Mouse (Mus musculus) heart, embryonic 13.5 days (tissue): ENCODE data around the gene Itga6. TPM values are rescaled to one million over a fixed set of nuclear protein-coding genes. Genes with fewer than 3 reads are reported as not detected.

Source experiments
- ATAC-seq: fragments of 200-750 bp; cut with Nextera tagmentation; 2 replicates; pipeline ENCODE4 v1.8.0; 2017; ENCODE audit warnings: moderate TSS enrichment; ENCODE audit not compliant: insufficient number of reproducible peaks, low FRiP score, low TSS enrichment; ENCODE audit errors: extremely low read depth
- H3K27ac ChIP-seq: fragments of 300-500 bp; sonication (generic); replicated peaks from 2 replicates; pipeline ENCODE4 v1.5.1; 2015; ENCODE audit warnings: moderate library complexity, mild to moderate bottlenecking, inconsistent platforms
- H3K27me3 ChIP-seq: fragments of 300-500 bp; sonication (generic); replicated peaks from 2 replicates; pipeline ENCODE4 v1.6.1; 2015; ENCODE audit warnings: mild to moderate bottlenecking, inconsistent platforms
- H3K36me3 ChIP-seq: fragments of 300-500 bp; sonication (generic); 2 replicates; pipeline ENCODE4 v1.6.1; 2015; ENCODE audit warnings: mild to moderate bottlenecking, inconsistent platforms
- H3K4me1 ChIP-seq: fragments of 300-500 bp; sonication (generic); 2 replicates; pipeline ENCODE4 v1.6.1; 2015; ENCODE audit warnings: inconsistent platforms
- H3K4me2 ChIP-seq: fragments of 300-500 bp; sonication (generic); 2 replicates; pipeline ENCODE4 v1.6.1; 2015; ENCODE audit warnings: inconsistent platforms, mild to moderate bottlenecking, moderate library complexity
- H3K4me3 ChIP-seq: fragments of 300-500 bp; sonication (generic); 2 replicates; pipeline ENCODE4 v1.5.1; 2015; ENCODE audit warnings: moderate library complexity, mild to moderate bottlenecking, inconsistent platforms
- H3K9ac ChIP-seq: fragments of 300-500 bp; sonication (generic); 2 replicates; pipeline ENCODE4 v1.6.1; 2015; ENCODE audit warnings: inconsistent platforms, mild to moderate bottlenecking, moderate library complexity
- H3K9me3 ChIP-seq: fragments of 300-500 bp; sonication (generic); 2 replicates; pipeline ENCODE4 v1.6.1; 2016; ENCODE audit warnings: inconsistent platforms
- WGBS: fragments of 180-500 bp; shearing (Covaris S2); methylation state at CpG from one replicate; pipeline ENCODE4 v1.1.7; 2015; ENCODE audit warnings: mixed read lengths; 5-methylcytosine and 5-hydroxymethylcytosine counted together
- polyA plus RNA-seq: library from polyadenylated mRNA; unstranded; fragments of >200 nt; fragmentation: Nextera tagmentation; extraction: Ambion mirVana; gene quantifications from 2 replicates; pipeline ENCODE4 v1.2.1, GENCODE M21; 2015

The Itga6 gene
- polyA plus RNA-seq, 1 experiment from 2014 or later: 65.8 TPM

DNA sequence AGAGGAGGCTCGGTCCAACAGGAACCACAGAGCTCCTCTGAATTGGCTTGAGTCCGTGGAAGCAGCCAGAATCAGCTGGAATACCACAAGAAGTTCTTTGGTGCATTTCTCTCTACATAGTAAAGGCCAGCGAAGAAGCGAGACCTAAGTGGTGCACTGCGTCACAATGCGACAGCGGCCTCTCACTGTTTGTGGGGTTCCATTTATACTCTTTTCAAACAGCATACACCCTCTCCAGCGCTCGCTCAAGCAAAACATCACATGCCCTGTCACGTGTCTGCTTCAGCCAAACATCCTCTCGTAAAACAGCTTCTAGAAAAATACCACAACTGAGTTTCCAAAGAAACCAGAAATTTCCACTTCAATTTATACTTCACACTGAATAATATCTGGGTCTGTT, 64.6 kb downstream of the Itga6 start:
- H3K36me3 ChIP-seq: peaks cover 5% of the 10 kb centered on the region
- ATAC-seq: no peak
- no peak overlapping the region for H3K27ac ChIP-seq
- H3K4me2 ChIP-seq: no peak overlapping the region
- no peaks in the 10 kb centered on the region for H3K9me3 ChIP-seq
- no peak overlapping the region for H3K4me3 ChIP-seq
- H3K9ac ChIP-seq: no peak overlapping the region
- WGBS: 89% methylated on average over 11 of the region's 11 CpGs
- H3K4me1 ChIP-seq: peaks cover 81% of the 10 kb centered on the region
- H3K27me3 ChIP-seq: no peaks in the 10 kb centered on the region

DNA sequence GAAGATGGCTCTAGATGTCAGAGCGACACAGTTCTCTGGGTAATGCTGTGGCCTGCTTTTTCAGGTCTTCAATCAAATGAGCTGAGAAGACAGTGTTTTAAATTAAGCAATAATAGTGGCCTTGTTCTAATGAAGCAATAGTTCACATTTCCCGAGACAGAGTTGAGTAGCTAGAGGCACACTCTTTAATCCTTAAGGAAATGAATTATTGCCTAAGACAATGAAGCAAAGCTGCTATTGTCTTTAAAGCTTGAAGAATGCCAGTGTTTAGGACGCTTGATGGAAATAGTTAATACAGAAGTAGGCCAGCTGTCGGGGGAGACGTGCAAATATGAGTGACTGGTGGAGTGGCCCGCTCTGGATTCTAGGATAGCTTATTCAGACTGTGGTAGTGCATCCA, 65.5 kb downstream of the Itga6 start:
- no peak overlapping the region for H3K9ac ChIP-seq
- peaks cover 5% of the 10 kb centered on the region for H3K36me3 ChIP-seq
- H3K4me3 ChIP-seq: no peak overlapping the region
- H3K4me2 ChIP-seq: no peak overlapping the region
- no peaks in the 10 kb centered on the region for H3K27me3 ChIP-seq
- ATAC-seq: no peak
- 62% methylated on average over 6 of the region's 6 CpGs for WGBS
- H3K4me1 ChIP-seq: peaks cover 79% of the 10 kb centered on the region
- no peaks in the 10 kb centered on the region for H3K9me3 ChIP-seq
- no peak overlapping the region for H3K27ac ChIP-seq

DNA sequence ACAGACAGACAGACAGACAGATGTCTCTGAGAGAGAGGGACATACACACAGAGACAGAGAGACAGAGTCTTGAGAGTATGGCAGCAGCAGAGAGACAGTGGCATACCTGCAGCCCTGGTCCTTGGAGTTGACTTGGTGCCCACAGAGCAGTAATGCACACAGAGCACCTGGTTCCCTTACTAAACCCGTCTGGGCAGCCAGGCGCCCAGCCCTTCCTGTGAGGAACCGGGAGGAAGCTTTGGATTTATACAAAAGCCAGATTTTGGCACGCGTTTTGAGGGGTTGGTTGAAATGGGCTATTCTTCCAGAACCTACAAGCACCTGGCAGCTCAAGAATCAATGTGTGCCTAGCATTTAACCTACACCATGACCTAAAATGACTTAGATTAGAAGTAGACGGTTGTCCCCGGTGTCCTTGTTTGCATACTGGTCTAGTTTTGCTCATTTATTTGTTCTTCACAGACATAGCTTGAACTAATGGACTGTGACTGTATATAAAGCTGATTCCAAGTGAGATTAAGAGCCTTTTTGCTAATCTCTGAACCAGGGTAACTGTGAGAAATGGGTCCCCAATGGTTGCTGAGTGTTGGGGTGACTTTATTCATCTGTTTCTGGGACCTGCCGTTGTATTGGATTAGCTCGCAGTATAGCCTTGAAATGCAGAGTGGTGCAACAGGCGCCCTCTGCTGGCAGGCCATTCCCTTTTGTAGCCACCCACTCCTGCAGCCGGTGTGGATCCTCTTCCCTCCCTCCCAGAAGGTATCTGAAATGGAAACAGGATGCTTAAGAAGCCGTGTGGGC, 67.0 kb downstream of the Itga6 start:
- 37% methylated on average over 12 of the region's 12 CpGs for WGBS
- no peak for ATAC-seq
- H3K36me3 ChIP-seq: peaks cover 7% of the 10 kb centered on the region
- no peaks in the 10 kb centered on the region for H3K27me3 ChIP-seq
- H3K9ac ChIP-seq: peak overlapping the region; percentile 37
- peak overlapping the region; percentile 31; the same call in 1 of the 2 replicates for H3K27ac ChIP-seq
- no peak overlapping the region for H3K4me2 ChIP-seq
- peaks cover 77% of the 10 kb centered on the region for H3K4me1 ChIP-seq
- H3K9me3 ChIP-seq: no peaks in the 10 kb centered on the region
- H3K4me3 ChIP-seq: no peak overlapping the region

DNA sequence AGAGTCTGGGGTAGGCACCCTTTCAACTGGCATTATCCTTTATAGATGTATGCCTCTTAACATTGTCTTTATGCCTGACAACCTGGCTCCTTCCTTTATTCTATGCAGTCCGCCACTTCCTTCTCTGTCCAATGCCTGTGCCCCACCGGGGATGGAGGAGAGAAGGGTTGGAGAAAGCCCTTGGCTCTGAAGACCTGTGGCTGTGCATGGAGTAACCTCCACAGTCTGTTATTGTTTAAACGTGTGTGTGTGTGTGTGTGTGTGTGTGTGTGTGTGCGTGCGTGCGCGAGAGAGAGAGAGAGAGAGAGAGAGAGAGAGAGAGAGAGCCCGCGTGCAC, 67.6 kb downstream of the Itga6 start:
- Histone ChIP-seq H3K9ac (no peak overlapping the region), H3K4me2 (no peak overlapping the region), H3K9me3 (no peaks in the 10 kb centered on the region), H3K4me3 (no peak overlapping the region), H3K27me3 (no peaks in the 10 kb centered on the region), H3K4me1 (peaks cover 71% of the 10 kb centered on the region), H3K36me3 (peaks cover 10% of the 10 kb centered on the region), H3K27ac (no peak overlapping the region)
- WGBS: 88% methylated on average over 7 of the region's 9 CpGs
- ATAC-seq: no peak

DNA sequence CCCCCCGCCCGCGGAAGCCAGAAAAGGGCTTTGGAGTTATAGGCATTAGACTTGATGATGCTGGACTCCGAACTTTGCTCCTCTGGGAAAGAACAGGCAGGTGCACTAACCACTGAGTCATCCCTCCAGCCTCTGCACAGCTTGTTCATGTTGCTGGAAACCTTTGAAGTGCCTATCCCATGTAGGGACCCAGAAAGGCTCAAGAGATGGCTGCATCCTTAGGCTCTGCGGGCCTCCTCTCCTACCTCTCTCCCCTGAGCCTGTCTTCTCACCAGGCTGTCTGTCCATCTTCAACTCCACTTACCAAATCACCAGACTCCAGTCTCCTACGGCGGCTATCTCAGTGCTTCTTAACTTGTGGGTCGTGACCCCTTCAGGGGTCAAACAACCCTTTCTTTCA, 68.0 kb downstream of the Itga6 start:
- H3K4me1 ChIP-seq: peaks cover 68% of the 10 kb centered on the region
- no peak overlapping the region for H3K4me2 ChIP-seq
- no peak overlapping the region for H3K4me3 ChIP-seq
- H3K36me3 ChIP-seq: peaks cover 14% of the 10 kb centered on the region
- H3K9ac ChIP-seq: no peak overlapping the region
- no peaks in the 10 kb centered on the region for H3K9me3 ChIP-seq
- H3K27ac ChIP-seq: no peak overlapping the region
- H3K27me3 ChIP-seq: no peaks in the 10 kb centered on the region
- 54% methylated on average over 5 of the region's 8 CpGs for WGBS
- ATAC-seq: no peak

DNA sequence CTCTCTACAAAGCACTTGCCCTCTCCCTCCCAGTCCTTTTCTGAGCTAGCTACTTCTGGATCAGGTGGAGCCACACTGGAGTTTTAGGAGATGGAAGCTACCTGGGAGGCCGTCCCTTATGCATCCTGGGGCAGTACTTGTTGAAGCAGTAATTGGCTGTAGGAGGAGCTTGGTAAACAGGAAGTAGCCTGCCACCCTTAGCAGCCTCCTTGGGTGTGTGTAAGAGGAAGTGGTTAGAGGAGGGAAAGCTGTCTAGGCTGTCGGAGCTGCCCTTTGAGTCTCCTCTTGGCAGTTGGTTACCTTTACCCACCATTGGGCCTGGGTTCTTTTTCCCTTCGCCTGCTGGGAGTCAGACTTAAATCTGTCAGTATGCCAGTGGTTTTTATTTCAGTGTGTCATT, 68.6 kb downstream of the Itga6 start:
- ATAC-seq: no peak
- H3K4me2 ChIP-seq: no peak overlapping the region
- H3K27ac ChIP-seq: no peak overlapping the region; the same call in 1 of the 2 replicates
- no peaks in the 10 kb centered on the region for H3K27me3 ChIP-seq
- H3K9ac ChIP-seq: no peak overlapping the region
- H3K36me3 ChIP-seq: peaks cover 19% of the 10 kb centered on the region
- H3K9me3 ChIP-seq: no peaks in the 10 kb centered on the region
- peaks cover 63% of the 10 kb centered on the region for H3K4me1 ChIP-seq
- WGBS: 37% methylated on average over 3 of the region's 3 CpGs
- H3K4me3 ChIP-seq: no peak overlapping the region

DNA sequence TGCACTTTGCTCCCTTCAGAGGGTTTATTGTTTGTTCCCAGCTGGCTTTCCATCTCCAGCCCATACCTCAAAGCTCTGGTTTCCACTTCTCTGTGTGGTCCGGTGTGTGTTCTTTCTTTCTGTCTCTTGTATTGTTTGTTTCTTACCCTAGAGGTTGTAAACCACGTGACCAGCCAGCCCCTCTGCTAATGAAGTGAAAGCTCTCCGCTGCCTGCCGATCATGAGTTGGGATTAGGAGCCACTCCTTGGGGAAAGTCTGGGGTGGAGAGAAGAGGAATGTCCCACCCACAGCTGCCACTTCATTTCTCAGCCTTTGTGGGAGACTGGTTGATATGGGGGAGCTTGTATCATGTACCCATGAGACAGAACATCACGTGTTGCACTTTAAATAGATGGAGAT, 69.9 kb downstream of the Itga6 start:
- 35% methylated on average over 5 of the region's 5 CpGs for WGBS
- no peaks in the 10 kb centered on the region for H3K27me3 ChIP-seq
- H3K27ac ChIP-seq: no peak overlapping the region
- H3K9ac ChIP-seq: peak overlapping the region; percentile 37; the same call in 1 of the 2 replicates
- H3K9me3 ChIP-seq: no peaks in the 10 kb centered on the region
- no peak overlapping the region for H3K4me2 ChIP-seq
- no peak for ATAC-seq
- H3K4me3 ChIP-seq: no peak overlapping the region
- H3K4me1 ChIP-seq: peaks cover 56% of the 10 kb centered on the region
- H3K36me3 ChIP-seq: peaks cover 22% of the 10 kb centered on the region

DNA sequence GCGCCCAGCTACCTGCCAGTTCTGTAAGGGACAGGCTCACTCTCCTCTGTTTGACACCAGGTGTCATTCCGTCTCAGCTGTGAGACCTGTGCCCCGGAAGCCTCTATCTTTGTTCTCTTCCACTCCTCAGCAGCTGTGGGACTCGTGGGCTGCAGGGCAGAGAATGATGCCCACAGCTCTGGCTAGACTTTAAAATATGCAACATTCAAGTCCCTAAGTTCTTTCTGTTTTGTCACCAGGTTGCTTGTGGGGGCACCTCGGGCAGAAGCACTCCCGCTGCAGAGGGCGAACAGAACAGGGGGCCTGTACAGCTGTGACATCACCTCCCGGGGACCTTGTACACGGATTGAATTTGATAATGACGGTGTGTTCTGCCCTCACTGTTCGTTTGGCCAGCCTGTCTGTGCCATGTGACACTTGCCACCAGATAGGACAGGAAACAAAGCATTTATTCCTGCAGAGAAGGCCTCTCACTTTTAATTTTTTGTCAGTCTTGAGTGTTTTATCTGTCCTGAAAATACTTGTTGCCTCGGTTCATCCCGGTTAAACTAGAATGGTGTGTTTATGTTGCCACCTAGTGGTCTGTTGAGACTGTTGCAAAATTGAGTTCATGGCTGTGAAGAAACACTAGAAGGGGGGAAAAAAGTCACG, 71.1 kb downstream of the Itga6 start:
- peak overlapping the region; percentile 59; the same call in 1 of the 2 replicates for H3K9ac ChIP-seq
- peaks cover 48% of the 10 kb centered on the region for H3K4me1 ChIP-seq
- no peaks in the 10 kb centered on the region for H3K9me3 ChIP-seq
- WGBS: 25% methylated on average over 14 of the region's 14 CpGs
- no peaks in the 10 kb centered on the region for H3K27me3 ChIP-seq
- ATAC-seq: no peak
- H3K4me3 ChIP-seq: peak overlapping the region; percentile 10; the same call in 1 of the 2 replicates
- 0 out of 2 replicates have a peak overlapping the region, but pooled peaks have one; percentile 8 for H3K27ac ChIP-seq
- peaks cover 27% of the 10 kb centered on the region for H3K36me3 ChIP-seq
- H3K4me2 ChIP-seq: peak overlapping the region; percentile 54

DNA sequence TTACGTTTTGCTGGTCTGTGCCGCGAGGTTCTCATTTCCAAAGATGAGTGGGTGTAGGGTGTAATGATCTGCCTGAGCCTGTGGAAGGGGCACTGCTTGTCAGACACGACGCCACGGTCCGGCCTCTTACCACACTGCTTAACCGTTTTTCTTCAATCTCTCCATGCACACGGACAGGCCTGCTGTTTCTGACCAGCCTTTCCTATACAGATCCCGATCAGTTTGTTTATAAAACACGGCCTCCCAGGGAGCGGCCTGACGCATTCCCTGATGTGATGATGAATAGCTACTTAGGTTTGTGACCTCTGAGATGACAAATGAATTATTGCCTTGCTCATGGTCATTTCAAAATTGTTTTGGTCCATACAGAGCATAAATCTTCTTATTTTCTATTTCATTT, 78.7 kb downstream of the Itga6 start:
- no peaks in the 10 kb centered on the region for H3K27me3 ChIP-seq
- H3K36me3 ChIP-seq: peaks cover 51% of the 10 kb centered on the region
- no peak overlapping the region for H3K4me3 ChIP-seq
- H3K4me1 ChIP-seq: no peaks in the 10 kb centered on the region
- H3K4me2 ChIP-seq: no peak overlapping the region
- WGBS: 69% methylated on average over 13 of the region's 13 CpGs
- H3K27ac ChIP-seq: no peak overlapping the region
- H3K9me3 ChIP-seq: no peaks in the 10 kb centered on the region
- no peak for ATAC-seq
- H3K9ac ChIP-seq: no peak overlapping the region

DNA sequence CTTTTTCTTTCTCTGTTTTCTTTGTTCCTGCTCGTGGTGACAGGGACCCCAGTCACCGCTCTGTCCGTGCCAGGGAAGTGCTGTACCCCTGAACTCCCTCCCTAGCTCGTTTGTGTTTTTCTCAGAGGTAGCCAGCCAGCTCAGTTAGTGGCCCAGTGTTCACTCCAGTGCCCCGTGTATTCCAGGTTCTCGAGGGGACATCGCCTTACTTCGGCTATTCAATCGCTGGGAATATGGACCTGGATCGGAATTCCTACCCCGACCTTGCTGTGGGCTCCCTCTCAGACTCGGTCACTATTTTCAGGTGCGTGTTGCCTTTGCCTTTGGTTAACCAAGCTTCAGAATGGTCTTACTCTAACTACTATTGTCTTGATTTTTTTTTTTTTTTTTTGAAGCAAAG, 82.3 kb downstream of the Itga6 start:
- Histone ChIP-seq H3K4me3 (no peak overlapping the region), H3K27ac (no peak overlapping the region), H3K9me3 (no peaks in the 10 kb centered on the region), H3K36me3 (peaks cover 42% of the 10 kb centered on the region), H3K4me2 (no peak overlapping the region), H3K4me1 (peaks cover 5% of the 10 kb centered on the region; the same call in 1 of the 2 replicates), H3K9ac (no peak overlapping the region), H3K27me3 (no peaks in the 10 kb centered on the region)
- no peak for ATAC-seq
- 74% methylated on average over 13 of the region's 13 CpGs for WGBS

DNA sequence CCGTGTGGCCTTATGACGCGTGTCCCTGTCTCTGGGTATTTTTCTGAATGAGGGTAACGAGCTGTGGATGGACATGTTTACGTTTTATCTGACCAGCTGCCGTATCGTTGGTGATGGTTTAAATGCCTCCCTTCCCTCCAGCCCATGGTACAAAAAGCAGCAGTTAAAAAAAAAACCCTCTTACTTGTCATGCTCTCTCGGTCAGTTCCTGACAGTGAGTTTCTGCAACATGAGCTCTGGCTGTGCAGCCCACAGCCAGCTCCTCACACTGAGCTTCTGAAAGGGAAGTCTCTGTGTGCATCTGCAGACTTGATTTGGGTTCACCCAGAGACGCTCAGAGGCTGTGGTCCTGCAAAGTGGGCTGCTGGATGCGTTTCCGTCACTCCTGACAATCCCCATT, 83.5 kb downstream of the Itga6 start:
- Histone ChIP-seq H3K4me1 (peaks cover 5% of the 10 kb centered on the region; the same call in 1 of the 2 replicates), H3K27me3 (no peaks in the 10 kb centered on the region), H3K4me3 (no peak overlapping the region), H3K9ac (no peak overlapping the region), H3K4me2 (no peak overlapping the region), H3K27ac (no peak overlapping the region), H3K36me3 (peaks cover 35% of the 10 kb centered on the region), H3K9me3 (no peaks in the 10 kb centered on the region)
- no peak for ATAC-seq
- WGBS: 58% methylated on average over 11 of the region's 11 CpGs

DNA sequence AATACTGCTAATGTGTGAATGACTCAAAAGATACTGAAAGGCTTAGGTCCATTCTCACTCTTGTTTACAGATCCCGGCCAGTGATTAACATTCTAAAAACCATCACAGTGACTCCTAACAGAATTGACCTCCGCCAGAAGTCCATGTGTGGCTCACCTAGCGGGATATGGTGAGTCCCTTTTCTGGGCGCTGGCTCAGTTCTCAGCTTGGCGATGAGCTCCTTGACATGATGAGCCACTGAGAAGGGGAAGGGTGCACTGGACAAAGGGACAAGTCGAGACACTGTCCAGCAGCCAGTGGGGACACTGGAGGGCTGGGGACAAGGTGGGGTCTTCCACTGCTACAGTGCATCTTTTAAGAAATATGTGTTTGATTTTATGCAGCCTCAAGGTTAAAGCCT, 88.2 kb downstream of the Itga6 start:
- Histone ChIP-seq H3K9me3 (no peaks in the 10 kb centered on the region), H3K9ac (no peak overlapping the region), H3K4me3 (no peak overlapping the region), H3K27me3 (no peaks in the 10 kb centered on the region), H3K4me1 (peaks cover 19% of the 10 kb centered on the region), H3K36me3 (peaks cover 47% of the 10 kb centered on the region), H3K4me2 (no peak overlapping the region), H3K27ac (no peak overlapping the region)
- 75% methylated on average over 6 of the region's 6 CpGs for WGBS
- ATAC-seq: no peak
